Mouse (Mus musculus) CH12.LX (cell line): ENCODE data around the gene Nlrp4f.

Experiments used
- EP300 ChIP-seq: IDR thresholded peaks from 2 replicates; pipeline ENCODE4 v1.6.1; 2011; ENCODE audit warnings: low read length, improper control_type of control experiment
- UBTF ChIP-seq: IDR thresholded peaks from 2 replicates; pipeline ENCODE4 v1.6.1; 2012; ENCODE audit warnings: low read depth, mild to moderate bottlenecking, inconsistent platforms, low read length, improper control_type of control experiment, moderate library complexity

DNA sequence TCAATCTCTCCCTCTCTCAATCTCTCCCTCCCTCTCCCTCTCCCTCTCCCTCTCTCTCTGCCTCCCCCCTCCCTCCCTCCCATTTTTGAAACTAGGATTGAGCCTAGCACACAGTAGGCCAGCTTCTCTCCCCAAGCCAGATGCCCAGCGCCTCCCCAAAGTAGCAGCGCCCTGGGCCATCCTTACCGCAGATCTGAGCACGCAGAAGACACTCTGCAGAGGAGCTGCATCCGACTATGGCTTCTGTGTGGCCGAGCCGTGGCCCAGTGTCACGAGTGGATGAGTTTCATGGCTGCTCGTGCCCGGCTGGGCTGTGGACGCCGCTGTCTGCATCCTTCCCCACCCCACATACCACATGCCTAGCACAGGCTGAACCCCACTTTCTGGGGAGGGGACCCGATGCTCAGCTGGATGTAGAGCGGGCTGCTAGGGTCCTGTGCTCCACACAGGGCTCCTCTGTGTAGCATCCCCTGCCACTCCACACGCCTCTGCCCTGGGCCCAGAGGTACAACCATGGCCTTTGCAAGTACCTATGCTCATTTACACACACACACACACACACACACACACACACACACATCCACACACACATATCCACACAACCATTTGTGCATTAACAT, 29.2 kb downstream of the Nlrp4f start:
- no peak for TF ChIP-seq UBTF
- no peak for TF ChIP-seq EP300
